Mouse (Mus musculus) olfactory bulb, adult 2 months (tissue): ENCODE data around the gene Slc45a1.

Experiments
- CTCF ChIP-seq: fragments of 200-500 bp; IDR thresholded peaks from 2 replicates; pipeline ENCODE4 v1.5.1; 2012; ENCODE audit warnings: low read depth, mild to moderate bottlenecking, low read length, moderate library complexity; ENCODE audit not compliant: insufficient read depth
- POLR2A ChIP-seq: fragments of 200-500 bp; IDR thresholded peaks from 2 replicates; pipeline ENCODE4 v1.6.1; 2012; ENCODE audit warnings: mild to moderate bottlenecking, low read depth, low read length, moderate library complexity; ENCODE audit not compliant: insufficient read depth

- TF ChIP-seq CTCF (no peak), POLR2A (no peak)
Measured at GRCm38 (mm10) chr4:150616841-150617240, 35.1 kb downstream of the Slc45a1 start.
